Mouse (Mus musculus) heart, adult 2 months (tissue): ENCODE measurements around the gene Sgk1.

Experiments used
- CTCF ChIP-seq: fragments of 200-600 bp; IDR thresholded peaks from 2 replicates; pipeline ENCODE4 v1.8.1; 2022; ENCODE audit warnings: antibody characterized with exemption, mild to moderate bottlenecking, moderate library complexity
- POLR2A ChIP-seq: fragments of 200-500 bp; IDR thresholded peaks from 2 replicates; pipeline ENCODE4 v1.6.1; 2011; ENCODE audit warnings: mild to moderate bottlenecking, low read depth, low read length, control low read depth; ENCODE audit not compliant: insufficient read depth

GRCm38 (mm10) chr10:21936513-21937221 lies 54.7 kb downstream of the Sgk1 start:
- TF ChIP-seq CTCF (no peak), POLR2A (no peak)
